Mouse (Mus musculus): ENCODE results near the gene Rnf216. TPM values are rescaled to one million over a fixed set of nuclear protein-coding genes. Genes with fewer than 3 reads are reported as not detected.

The Rnf216 gene
- total RNA-seq, 2 experiments from 2014 or later = 38.5 to 40.1 TPM

GRCm38 (mm10) chr5:143035271-143035670 lies 77.5 kb downstream of the Rnf216 start:
- no peak for DNase-seq (ENCODE audit: extremely low spot score in 1 of 2, low spot score in 2 of 2)
- intact Hi-C loops (cut with DNase I) = loop anchor here (5.0 kb wide), 2 partner anchors 98 to 158 kb away; no protein-coding TSS in a partner anchor

- no peak for DNase-seq (ENCODE audit: extremely low spot score in 1 of 2, low spot score in 2 of 2)
- intact Hi-C loops (cut with DNase I) = no loop called here
These were observed 78.7 kb downstream of the Rnf216 start for GRCm38 (mm10) chr5:143034108-143034507.

GRCm38 (mm10) chr5:143033277-143033676 lies 79.5 kb downstream of the Rnf216 start:
- intact Hi-C loops (cut with DNase I) = no loop called here

GRCm38 (mm10) chr5:143032639-143033146 lies 80.1 kb downstream of the Rnf216 start:
- intact Hi-C loops (cut with DNase I) = no loop called here
- DNase-seq (ENCODE audit: extremely low spot score in 1 of 2, low spot score in 2 of 2) = no peak

More at GRCm38 (mm10) chr5:143033277-143033676, 79.5 kb downstream of the Rnf216 start:
- DNase-seq (ENCODE audit: extremely low spot score in 1 of 2, low spot score in 2 of 2) = no peak

- intact Hi-C loops (cut with DNase I) = no loop called here
- DNase-seq (ENCODE audit: extremely low spot score in 1 of 2, low spot score in 2 of 2) = no peak
These were observed 81.1 kb downstream of the Rnf216 start for GRCm38 (mm10) chr5:143031681-143032080.

- no peak for DNase-seq (ENCODE audit: extremely low spot score in 1 of 2, low spot score in 2 of 2)
- intact Hi-C loops (cut with DNase I) = no loop called here
These were observed 81.6 kb downstream of the Rnf216 start for GRCm38 (mm10) chr5:143031193-143031592.

GRCm38 (mm10) chr5:143023887-143024286 lies 88.9 kb downstream of the Rnf216 start:
- intact Hi-C loops (cut with DNase I) = no loop called here
- DNase-seq (ENCODE audit: extremely low spot score in 1 of 2, low spot score in 2 of 2) = no peak

GRCm38 (mm10) chr5:143022956-143023355 lies 89.8 kb downstream of the Rnf216 start:
- no peak for DNase-seq (ENCODE audit: extremely low spot score in 1 of 2, low spot score in 2 of 2)
- intact Hi-C loops (cut with DNase I) = no loop called here

- intact Hi-C loops (cut with DNase I) = no loop called here
- no peak for DNase-seq (ENCODE audit: extremely low spot score in 1 of 2, low spot score in 2 of 2)
These were observed 95.4 kb downstream of the Rnf216 start for GRCm38 (mm10) chr5:143017401-143017800.

GRCm38 (mm10) chr5:143009383-143009782 lies 103.4 kb downstream of the Rnf216 start:
- DNase-seq (ENCODE audit: extremely low spot score in 1 of 2, low spot score in 2 of 2) = no peak
- intact Hi-C loops (cut with DNase I) = no loop called here

- DNase-seq (ENCODE audit: extremely low spot score in 1 of 2, low spot score in 2 of 2) = peak in 1 of 2 experiments; percentile 75
- intact Hi-C loops (cut with DNase I) = no loop called here
These were observed 111.9 kb downstream of the Rnf216 start for GRCm38 (mm10) chr5:143000654-143001500.

GRCm38 (mm10) chr5:143000091-143000490 lies 112.7 kb downstream of the Rnf216 start:
- DNase-seq (ENCODE audit: extremely low spot score in 1 of 2, low spot score in 2 of 2) = no peak
- intact Hi-C loops (cut with DNase I) = no loop called here

GRCm38 (mm10) chr5:142998171-142998570 lies 114.6 kb downstream of the Rnf216 start:
- no peak for DNase-seq (ENCODE audit: extremely low spot score in 1 of 2, low spot score in 2 of 2)
- intact Hi-C loops (cut with DNase I) = no loop called here

- DNase-seq (ENCODE audit: extremely low spot score in 1 of 2, low spot score in 2 of 2) = no peak
- intact Hi-C loops (cut with DNase I) = no loop called here
These were observed 115.3 kb downstream of the Rnf216 start for GRCm38 (mm10) chr5:142997526-142997925.

GRCm38 (mm10) chr5:142994746-142995145 lies 118.0 kb downstream of the Rnf216 start:
- intact Hi-C loops (cut with DNase I) = no loop called here
- DNase-seq (ENCODE audit: extremely low spot score in 1 of 2, low spot score in 2 of 2) = no peak

GRCm38 (mm10) chr5:142989167-142989566 lies 123.6 kb downstream of the Rnf216 start:
- no peak for DNase-seq (ENCODE audit: extremely low spot score in 1 of 2, low spot score in 2 of 2)
- intact Hi-C loops (cut with DNase I) = no loop called here

GRCm38 (mm10) chr5:142988520-142988919 lies 124.3 kb downstream of the Rnf216 start:
- DNase-seq (ENCODE audit: extremely low spot score in 1 of 2, low spot score in 2 of 2) = peak; percentile 55 to 77
- intact Hi-C loops (cut with DNase I) = no loop called here

- intact Hi-C loops (cut with DNase I) = no loop called here
- DNase-seq (ENCODE audit: extremely low spot score in 1 of 2, low spot score in 2 of 2) = no peak
These were observed 128.5 kb downstream of the Rnf216 start for GRCm38 (mm10) chr5:142984271-142984670.

GRCm38 (mm10) chr5:142983174-142983573 lies 129.6 kb downstream of the Rnf216 start:
- intact Hi-C loops (cut with DNase I) = no loop called here
- no peak for DNase-seq (ENCODE audit: extremely low spot score in 1 of 2, low spot score in 2 of 2)

GRCm38 (mm10) chr5:142982046-142982801 lies 130.6 kb downstream of the Rnf216 start:
- intact Hi-C loops (cut with DNase I) = no loop called here
- DNase-seq (ENCODE audit: extremely low spot score in 1 of 2, low spot score in 2 of 2) = peak in 1 of 2 experiments; percentile 74

Data from left cerebral cortex, postnatal 10 days (tissue).